Mouse (Mus musculus): ENCODE measurements around the gene Wls. TPM values are rescaled to one million over a fixed set of nuclear protein-coding genes. Genes with fewer than 3 reads are reported as not detected.
A peak's percentile ranks its signal among the peaks of the same experiment; 100 is the strongest.

Gene Wls
- polyA plus RNA-seq, 1 experiment from 2014 or later = 118 TPM

GRCm38 (mm10) chr3:159865691-159866090 is 26.2 kb downstream of the Wls start:
- Histone ChIP-seq H3K36me3 (replicated peaks) (peaks cover 6% of the 10 kb centered on the region), H3K9me3 (no peaks in the 10 kb centered on the region), H3K27me3 (replicated peaks; ENCODE audit: low read depth, poor library complexity, severe bottlenecking) (no peaks in the 10 kb centered on the region), H3K4me1 (no peaks in the 10 kb centered on the region), H3K27ac (replicated peaks) (no peak overlapping the region), H3K4me3 (no peak overlapping the region)
- WGBS = 88% methylated on average over 1 of the region's 1 CpGs
- no peak for DNase-seq (ENCODE audit: low spot score)

- Histone ChIP-seq H3K9me3 (no peaks in the 10 kb centered on the region), H3K27ac (replicated peaks) (no peak overlapping the region), H3K27me3 (replicated peaks; ENCODE audit: low read depth, poor library complexity, severe bottlenecking) (no peaks in the 10 kb centered on the region), H3K4me3 (no peak overlapping the region), H3K4me1 (0 out of 2 replicates have a peak, but pooled peaks cover 5% of the 10 kb centered on the region), H3K36me3 (replicated peaks) (peaks cover 46% of the 10 kb centered on the region)
- no peak for DNase-seq (ENCODE audit: low spot score)
Measured at GRCm38 (mm10) chr3:159878983-159879382, 39.5 kb downstream of the Wls start.

- no peak overlapping the region for H3K4me3 ChIP-seq
- no peaks in the 10 kb centered on the region for H3K27me3 ChIP-seq (replicated peaks; ENCODE audit: low read depth, poor library complexity, severe bottlenecking)
- H3K9me3 ChIP-seq = no peaks in the 10 kb centered on the region
- H3K4me1 ChIP-seq = peaks cover 22% of the 10 kb centered on the region
- H3K36me3 ChIP-seq (replicated peaks) = peaks cover 12% of the 10 kb centered on the region
- no peak for DNase-seq (ENCODE audit: low spot score)
- H3K27ac ChIP-seq (replicated peaks) = no peak overlapping the region
- 31% methylated on average over 2 of the region's 2 CpGs for WGBS
Measured at GRCm38 (mm10) chr3:159883325-159883724, 43.9 kb downstream of the Wls start.

GRCm38 (mm10) chr3:159884802-159885201 is 45.3 kb downstream of the Wls start:
- Histone ChIP-seq H3K9me3 (no peaks in the 10 kb centered on the region), H3K36me3 (replicated peaks) (peaks cover 6% of the 10 kb centered on the region), H3K27me3 (replicated peaks; ENCODE audit: low read depth, poor library complexity, severe bottlenecking) (no peaks in the 10 kb centered on the region), H3K27ac (replicated peaks) (0 out of 2 replicates have a peak overlapping the region, but pooled peaks have one; percentile 10), H3K4me3 (no peak overlapping the region), H3K4me1 (peaks cover 22% of the 10 kb centered on the region)
- no peak for DNase-seq (ENCODE audit: low spot score)

GRCm38 (mm10) chr3:159885271-159885670 is 45.8 kb downstream of the Wls start:
- peak; percentile 43 for DNase-seq (ENCODE audit: low spot score)

GRCm38 (mm10) chr3:159885781-159886400 is 46.4 kb downstream of the Wls start:
- WGBS = 7% methylated on average over 1 of the region's 1 CpGs
- H3K27ac ChIP-seq (replicated peaks) = no peak overlapping the region
- no peak for DNase-seq (ENCODE audit: low spot score)
- no peaks in the 10 kb centered on the region for H3K27me3 ChIP-seq (replicated peaks; ENCODE audit: low read depth, poor library complexity, severe bottlenecking)
- peaks cover 22% of the 10 kb centered on the region for H3K4me1 ChIP-seq
- no peaks in the 10 kb centered on the region for H3K9me3 ChIP-seq
- peaks cover 6% of the 10 kb centered on the region for H3K36me3 ChIP-seq (replicated peaks)
- H3K4me3 ChIP-seq = no peak overlapping the region

More at GRCm38 (mm10) chr3:159885271-159885670, 45.8 kb downstream of the Wls start:
- 26% methylated on average over 3 of the region's 3 CpGs for WGBS
- no peak overlapping the region for H3K4me3 ChIP-seq
- H3K36me3 ChIP-seq (replicated peaks) = peaks cover 6% of the 10 kb centered on the region
- peaks cover 22% of the 10 kb centered on the region for H3K4me1 ChIP-seq
- no peaks in the 10 kb centered on the region for H3K9me3 ChIP-seq
- H3K27me3 ChIP-seq (replicated peaks; ENCODE audit: low read depth, poor library complexity, severe bottlenecking) = no peaks in the 10 kb centered on the region
- H3K27ac ChIP-seq (replicated peaks) = 0 out of 2 replicates have a peak overlapping the region, but pooled peaks have one; percentile 10

- Histone ChIP-seq H3K4me3 (no peak overlapping the region), H3K36me3 (replicated peaks) (0 out of 2 replicates have a peak, but pooled peaks cover 9% of the 10 kb centered on the region), H3K27ac (replicated peaks) (no peak overlapping the region), H3K27me3 (replicated peaks; ENCODE audit: low read depth, poor library complexity, severe bottlenecking) (no peaks in the 10 kb centered on the region), H3K4me1 (peaks cover 8% of the 10 kb centered on the region), H3K9me3 (no peaks in the 10 kb centered on the region)
- WGBS = 77% methylated on average over 5 of the region's 5 CpGs
- DNase-seq (ENCODE audit: low spot score) = no peak
Measured at GRCm38 (mm10) chr3:159890176-159891056, 50.9 kb downstream of the Wls start.

GRCm38 (mm10) chr3:159891057-159891752 is 51.7 kb downstream of the Wls start:
- H3K27me3 ChIP-seq (replicated peaks; ENCODE audit: low read depth, poor library complexity, severe bottlenecking) = no peaks in the 10 kb centered on the region
- no peak overlapping the region for H3K27ac ChIP-seq (replicated peaks)
- H3K4me1 ChIP-seq = peaks cover 1% of the 10 kb centered on the region; the same call in 1 of the 2 replicates
- DNase-seq (ENCODE audit: low spot score) = no peak
- WGBS = 93% methylated on average over 8 of the region's 8 CpGs
- 0 out of 2 replicates have a peak, but pooled peaks cover 9% of the 10 kb centered on the region for H3K36me3 ChIP-seq (replicated peaks)
- no peak overlapping the region for H3K4me3 ChIP-seq
- no peaks in the 10 kb centered on the region for H3K9me3 ChIP-seq

- peaks cover 49% of the 10 kb centered on the region for H3K36me3 ChIP-seq (replicated peaks)
- no peak overlapping the region for H3K27ac ChIP-seq (replicated peaks)
Measured at GRCm38 (mm10) chr3:159907329-159907728, 67.9 kb downstream of the Wls start.

GRCm38 (mm10) chr3:159917328-159918090 is 78.0 kb downstream of the Wls start:
- H3K4me3 ChIP-seq = no peak overlapping the region
- H3K27ac ChIP-seq (replicated peaks) = no peak overlapping the region
- WGBS = 93% methylated on average over 2 of the region's 2 CpGs
- no peak for DNase-seq (ENCODE audit: low spot score)
- H3K27me3 ChIP-seq (replicated peaks; ENCODE audit: low read depth, poor library complexity, severe bottlenecking) = no peaks in the 10 kb centered on the region
- H3K4me1 ChIP-seq = no peaks in the 10 kb centered on the region
- peaks cover 63% of the 10 kb centered on the region for H3K36me3 ChIP-seq (replicated peaks)
- H3K9me3 ChIP-seq = no peaks in the 10 kb centered on the region

More at GRCm38 (mm10) chr3:159907329-159907728, 67.9 kb downstream of the Wls start:
- H3K4me1 ChIP-seq = no peaks in the 10 kb centered on the region
- no peak overlapping the region for H3K4me3 ChIP-seq
- no peak for DNase-seq (ENCODE audit: low spot score)
- 94% methylated on average over 1 of the region's 1 CpGs for WGBS
- no peaks in the 10 kb centered on the region for H3K27me3 ChIP-seq (replicated peaks; ENCODE audit: low read depth, poor library complexity, severe bottlenecking)
- no peaks in the 10 kb centered on the region for H3K9me3 ChIP-seq
